Mouse (Mus musculus) embryo, embryonic 11 days (tissue): ENCODE data around the gene Terb2.
"Not testable (repeated sequence)": the region's sequence is repeated elsewhere in the genome, so short reads cannot be mapped to it uniquely, and the experiment has no call there.

ENCODE experiments used
- DNase-seq: peaks from one replicate; pipeline ENCODE4 v3.0.0-alpha.2; 2015

Gene Terb2

GRCm38 (mm10) chr2:122162529-122162928 lies 23.5 kb upstream of the Terb2 start:
- no peak for DNase-seq

- no peak for DNase-seq
Measured at GRCm38 (mm10) chr2:122163430-122164195, 22.5 kb upstream of the Terb2 start.

GRCm38 (mm10) chr2:122164293-122164692 lies 21.8 kb upstream of the Terb2 start:
- DNase-seq = no peak

- no peak for DNase-seq
Measured at GRCm38 (mm10) chr2:122171292-122171691, 14.8 kb upstream of the Terb2 start.

- DNase-seq = no peak
Measured at GRCm38 (mm10) chr2:122172188-122172587, 13.9 kb upstream of the Terb2 start.

- no peak for DNase-seq
Measured at GRCm38 (mm10) chr2:122180051-122180822, 5.8 kb upstream of the Terb2 start.

- DNase-seq = no peak
Measured at GRCm38 (mm10) chr2:122185086-122185485, 986 bp upstream of the Terb2 start.

- DNase-seq = no peak
Measured at GRCm38 (mm10) chr2:122186751-122187150, 679 bp downstream of the Terb2 start.

- DNase-seq = no peak
Measured at GRCm38 (mm10) chr2:122191849-122192248, 5.8 kb downstream of the Terb2 start.

GRCm38 (mm10) chr2:122194509-122194929 lies 8.4 kb downstream of the Terb2 start:
- peak; percentile 46 for DNase-seq

- no peak for DNase-seq
Measured at GRCm38 (mm10) chr2:122201501-122201900, 15.4 kb downstream of the Terb2 start.

- DNase-seq = no peak
Measured at GRCm38 (mm10) chr2:122206440-122207107, 20.5 kb downstream of the Terb2 start.

GRCm38 (mm10) chr2:122210534-122211228 lies 24.6 kb downstream of the Terb2 start:
- DNase-seq = peak; percentile 52

GRCm38 (mm10) chr2:122217075-122217474 lies 31.0 kb downstream of the Terb2 start:
- not testable (repeated sequence) for DNase-seq

- no peak for DNase-seq
Measured at GRCm38 (mm10) chr2:122218234-122218633, 32.2 kb downstream of the Terb2 start.

- DNase-seq = no peak
Measured at GRCm38 (mm10) chr2:122221378-122221777, 35.3 kb downstream of the Terb2 start.

- DNase-seq = no peak
Measured at GRCm38 (mm10) chr2:122221798-122222197, 35.7 kb downstream of the Terb2 start.

- no peak for DNase-seq
Measured at GRCm38 (mm10) chr2:122222272-122222671, 36.2 kb downstream of the Terb2 start.

GRCm38 (mm10) chr2:122223654-122224053 lies 37.6 kb downstream of the Terb2 start:
- DNase-seq = no peak

GRCm38 (mm10) chr2:122230395-122230794 lies 44.3 kb downstream of the Terb2 start:
- no peak for DNase-seq

- DNase-seq = no peak
Measured at GRCm38 (mm10) chr2:122231616-122232015, 45.5 kb downstream of the Terb2 start.

GRCm38 (mm10) chr2:122233341-122233740 lies 47.3 kb downstream of the Terb2 start:
- no peak for DNase-seq
